Mouse (Mus musculus) Patski (cell line): ENCODE measurements around the gene Il12a. TPM values are rescaled to one million over a fixed set of nuclear protein-coding genes. Genes with fewer than 3 reads are reported as not detected.

Experiments used
- ATAC-seq: fragments of 100-300 bp; one replicate; pipeline ENCODE4 v1.8.0; 2021
- CTCF ChIA-PET: fragments of 350-600 bp; sonication (Branson Sonifier 250); formaldehyde crosslinking; loops from one replicate; lab custom pipeline; 2022; ENCODE audit warnings: inconsistent platforms; lab: Charles Lee
- POLR2A ChIA-PET: fragments of 350-600 bp; sonication (Branson Sonifier 250); formaldehyde crosslinking; loops from one replicate; lab custom pipeline; 2022; ENCODE audit warnings: antibody characterized with exemption, inconsistent platforms; lab: Charles Lee
- DNase-seq: peaks from one replicate; pipeline ENCODE4 v3.0.0-alpha.2; 2011; ENCODE audit warnings: low read depth, low spot score
- H3K27me3 ChIP-seq: fragments of 371-371 bp; one replicate; pipeline ENCODE4 v1.5.1; 2021
- CTCF ChIP-seq: fragments of 100-300 bp; IDR thresholded peaks from one replicate; pipeline ENCODE4 v1.5.1; 2021
- in situ Hi-C: fragments of 300-500 bp; cut with MboI; formaldehyde crosslinking; loops from 3 replicates; pipeline ENCODE4 v1.11.1; 2018; ENCODE audit warnings: low pct_unique_long_range_greater_than_20kb, mixed read lengths
- polyA plus RNA-seq: library from polyadenylated mRNA; unstranded; gene quantifications from one replicate; pipeline ENCODE4 v1.2.3, GENCODE M21; 2021

Gene Il12a
- polyA plus RNA-seq, 1 experiment from 2014 or later: not detected

- no peak for TF ChIP-seq CTCF
- no peak for DNase-seq
- no peaks in the 10 kb centered on the region for H3K27me3 ChIP-seq
- no peak for ATAC-seq
- CTCF ChIA-PET: no interaction called here
- in situ Hi-C loops: no loop called here
- POLR2A ChIA-PET: interaction anchor here (0.7 kb wide), 1 partner anchor 1216 kb away, joined by 3 read pairs; no protein-coding TSS in a partner anchor
Measured at GRCm38 (mm10) chr3:68662386-68662785, 28.1 kb upstream of the Il12a start.

- DNase-seq: no peak
- ATAC-seq: no peak
- H3K27me3 ChIP-seq: no peaks in the 10 kb centered on the region
- in situ Hi-C loops: no loop called here
- ChIA-PET POLR2A (no interaction called here), CTCF (interaction anchor here (1.3 to 3.0 kb wide), 2 partner anchors 14 to 34 kb away, joined by 3 to 6 read pairs; no protein-coding TSS in a partner anchor)
- TF ChIP-seq CTCF: no peak
Measured at GRCm38 (mm10) chr3:68664337-68664736, 26.1 kb upstream of the Il12a start.

- ATAC-seq: no peak
- no peak for DNase-seq
- H3K27me3 ChIP-seq: no peaks in the 10 kb centered on the region
- TF ChIP-seq CTCF: no peak
- in situ Hi-C loops: no loop called here
- ChIA-PET POLR2A (no interaction called here), CTCF (interaction anchor here (0.8 to 3.0 kb wide), 8 partner anchors 12 to 51 kb away, joined by 3 to 6 read pairs (median 4); no protein-coding TSS in a partner anchor)
Measured at GRCm38 (mm10) chr3:68666377-68666776, 24.1 kb upstream of the Il12a start.

- DNase-seq: no peak
- no peak for TF ChIP-seq CTCF
- in situ Hi-C loops: no loop called here
- CTCF ChIA-PET: interaction anchor here (2.0 to 3.4 kb wide), 2 partner anchors 15 to 17 kb away, joined by 4 to 18 read pairs; no protein-coding TSS in a partner anchor
- no peaks in the 10 kb centered on the region for H3K27me3 ChIP-seq
- no peak for ATAC-seq
- POLR2A ChIA-PET: no interaction called here
Measured at GRCm38 (mm10) chr3:68667852-68668251, 22.6 kb upstream of the Il12a start.

- in situ Hi-C loops: no loop called here
- DNase-seq: peak; percentile 91
- CTCF ChIA-PET: interaction anchor here (0.8 to 3.4 kb wide), 5 partner anchors 16 to 54 kb away, joined by 3 to 18 read pairs (median 4); no protein-coding TSS in a partner anchor
- no peaks in the 10 kb centered on the region for H3K27me3 ChIP-seq
- no peak for TF ChIP-seq CTCF
- POLR2A ChIA-PET: no interaction called here
- ATAC-seq: peak; percentile 98
Measured at GRCm38 (mm10) chr3:68669418-68669974, 20.9 kb upstream of the Il12a start.

GRCm38 (mm10) chr3:68674721-68675120 lies 15.7 kb upstream of the Il12a start:
- no peaks in the 10 kb centered on the region for H3K27me3 ChIP-seq
- TF ChIP-seq CTCF: no peak
- in situ Hi-C loops: no loop called here
- ChIA-PET POLR2A (no interaction called here), CTCF (interaction anchor here (1.0 to 3.2 kb wide), 9 partner anchors 9 to 60 kb away, joined by 3 to 13 read pairs (median 4); no protein-coding TSS in a partner anchor)
- no peak for ATAC-seq
- DNase-seq: no peak

- ChIA-PET CTCF (interaction anchor here (0.8 to 3.2 kb wide), 10 partner anchors 9 to 61 kb away, joined by 3 to 13 read pairs (median 4); no protein-coding TSS in a partner anchor), POLR2A (no interaction called here)
- ATAC-seq (no peak), DNase-seq (no peak)
- TF ChIP-seq CTCF: no peak
- in situ Hi-C loops: no loop called here
- H3K27me3 ChIP-seq: no peaks in the 10 kb centered on the region
Measured at GRCm38 (mm10) chr3:68675216-68675835, 15.1 kb upstream of the Il12a start.

GRCm38 (mm10) chr3:68675980-68676678 lies 14.3 kb upstream of the Il12a start:
- DNase-seq: no peak
- ChIA-PET POLR2A (no interaction called here), CTCF (interaction anchor here (0.8 to 3.2 kb wide), 12 partner anchors 10 to 620 kb away, joined by 3 to 13 read pairs (median 3); no protein-coding TSS in a partner anchor)
- ATAC-seq: no peak
- H3K27me3 ChIP-seq: no peaks in the 10 kb centered on the region
- TF ChIP-seq CTCF: no peak
- in situ Hi-C loops: no loop called here

GRCm38 (mm10) chr3:68676831-68677303 lies 13.6 kb upstream of the Il12a start:
- peak; percentile 68 for DNase-seq
- ChIA-PET POLR2A (interaction anchor here (0.5 to 0.9 kb wide), 3 partner anchors 51 to 1253 kb away, joined by 3 to 4 read pairs (median 4); no protein-coding TSS in a partner anchor), CTCF (interaction anchor here (0.6 to 3.2 kb wide), 15 partner anchors 9 to 620 kb away, joined by 3 to 13 read pairs (median 3); no protein-coding TSS in a partner anchor)
- ATAC-seq: peak; percentile 100
- H3K27me3 ChIP-seq: no peaks in the 10 kb centered on the region
- in situ Hi-C loops: no loop called here
- no peak for TF ChIP-seq CTCF
